Mouse (Mus musculus): Measurements from ENCODE around the gene Chst14.

DNA sequence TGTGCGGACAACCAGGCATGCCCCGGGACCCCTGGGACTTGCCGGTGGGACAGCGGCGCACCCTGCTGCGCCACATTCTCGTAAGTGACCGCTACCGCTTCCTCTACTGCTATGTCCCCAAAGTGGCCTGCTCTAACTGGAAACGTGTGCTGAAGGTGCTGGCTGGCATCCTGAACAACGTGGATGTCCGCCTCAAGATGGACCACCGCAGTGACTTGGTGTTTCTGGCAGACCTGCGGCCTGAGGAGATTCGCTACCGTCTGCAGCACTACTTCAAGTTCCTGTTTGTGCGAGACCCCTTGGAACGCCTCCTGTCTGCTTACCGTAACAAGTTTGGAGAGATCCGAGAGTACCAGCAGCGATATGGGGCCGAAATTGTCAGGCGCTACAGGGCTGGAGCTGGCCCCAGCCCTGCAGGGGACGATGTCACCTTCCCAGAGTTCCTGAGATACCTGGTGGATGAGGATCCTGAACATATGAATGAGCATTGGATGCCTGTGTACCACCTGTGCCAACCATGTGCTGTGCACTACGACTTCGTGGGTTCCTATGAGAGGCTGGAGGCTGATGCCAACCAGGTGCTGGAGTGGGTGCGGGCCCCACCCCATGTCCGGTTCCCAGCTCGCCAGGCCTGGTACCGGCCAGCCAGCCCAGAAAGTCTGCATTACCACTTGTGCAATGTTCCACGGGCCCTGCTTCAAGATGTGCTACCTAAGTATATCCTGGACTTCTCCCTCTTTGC lies 873 bp downstream of the Chst14 start:
- TF ChIP-seq POLR2A (IDR thresholded peaks at IDR 0.05; ENCODE audit: insufficient read length, low read depth): no peak
- no peak for TF ChIP-seq MAX (IDR thresholded peaks at IDR 0.05; ENCODE audit: low read depth)
- TF ChIP-seq MYOG (IDR thresholded peaks at IDR 0.05; ENCODE audit: control insufficient read depth in 1 of 3, insufficient read depth in 1 of 3, insufficient read length in 2 of 3, low read depth in 2 of 3): no peak
- no peak for TF ChIP-seq REST (IDR thresholded peaks at IDR 0.05; ENCODE audit: insufficient read depth, insufficient read length)
- no peak for TF ChIP-seq SRF (IDR thresholded peaks at IDR 0.05; ENCODE audit: control insufficient read depth, insufficient read length, low read depth)
- TF ChIP-seq USF1 (IDR thresholded peaks at IDR 0.05; ENCODE audit: low read depth): no peak
- TF ChIP-seq TCF12 (IDR thresholded peaks at IDR 0.05; ENCODE audit: insufficient read depth, poor library complexity, severe bottlenecking): no peak
- no peak for TF ChIP-seq E2F4 (IDR thresholded peaks at IDR 0.05; ENCODE audit: insufficient read depth)
- TF ChIP-seq MYOD1 (IDR thresholded peaks at IDR 0.05; ENCODE audit: control insufficient read depth in 1 of 3, insufficient read length in 2 of 3, low read depth in 2 of 3): no peak
- no peak for TF ChIP-seq CEBPB (IDR thresholded peaks at IDR 0.05; ENCODE audit: insufficient read depth, poor library complexity, severe bottlenecking)
- TF ChIP-seq POLR2AphosphoS2 (IDR thresholded peaks at IDR 0.05; ENCODE audit: insufficient read length, low read depth): no peak
- TF ChIP-seq TCF3 (IDR thresholded peaks at IDR 0.05; ENCODE audit: insufficient read length, low read depth): no peak
